Mouse (Mus musculus) small intestine, adult 2 months (tissue): ENCODE results near the gene Shld2.

Source experiments
- CTCF ChIP-seq: fragments of 200-500 bp; IDR thresholded peaks from 2 replicates; pipeline ENCODE4 v1.5.1; 2012; ENCODE audit warnings: low read depth, mild to moderate bottlenecking, control low read depth, inconsistent platforms, low read length, moderate library complexity, mixed read lengths; ENCODE audit not compliant: insufficient replicate concordance, insufficient read length; ENCODE audit errors: extremely low read depth
- POLR2A ChIP-seq: fragments of 200-500 bp; IDR thresholded peaks from 2 replicates; pipeline ENCODE4 v1.6.1; 2012; ENCODE audit warnings: low read depth, mild to moderate bottlenecking, control low read depth, inconsistent platforms, low read length, moderate library complexity

GRCm38 (mm10) chr14:34349007-34349406, 38.7 kb upstream of the Shld2 start:
- no peak for TF ChIP-seq POLR2A
- TF ChIP-seq CTCF, result no peak
